Mouse (Mus musculus) myocyte (in vitro differentiated cells): ENCODE measurements around the gene Nrn1l. TPM values are rescaled to one million over a fixed set of nuclear protein-coding genes. Genes with fewer than 3 reads are reported as not detected.

Experiments used
- H3K27me3 ChIP-seq: one replicate; pipeline ENCODE4 v1.6.1; 2011; ENCODE audit not compliant: control insufficient read depth, insufficient read depth, insufficient read length
- H3K36me3 ChIP-seq: one replicate; pipeline ENCODE4 v1.6.1; 2011; ENCODE audit not compliant: control insufficient read depth, insufficient read depth
- H3K4me2 ChIP-seq: one replicate; pipeline ENCODE4 v1.6.1; 2011; ENCODE audit warnings: low read depth, control low read depth
- H3K4me3 ChIP-seq: one replicate; pipeline ENCODE4 v1.5.1; 2011; ENCODE audit warnings: mild to moderate bottlenecking, control low read depth, moderate library complexity
- H3K79me2 ChIP-seq: one replicate; pipeline ENCODE4 v1.6.1; 2011; ENCODE audit not compliant: control insufficient read depth, insufficient read depth
- H3ac ChIP-seq: one replicate; pipeline ENCODE4 v1.6.1; 2011; ENCODE audit not compliant: control insufficient read depth, insufficient read length
- CEBPB ChIP-seq: IDR thresholded peaks from 2 replicates; pipeline ENCODE4 v1.6.1; 2011; ENCODE audit warnings: mild to moderate bottlenecking, moderate library complexity; ENCODE audit not compliant: poor library complexity, insufficient read depth, severe bottlenecking
- E2F4 ChIP-seq: IDR thresholded peaks from one replicate; pipeline ENCODE4 v1.6.1; 2011; ENCODE audit warnings: mild to moderate bottlenecking, control low read depth, moderate library complexity; ENCODE audit not compliant: insufficient read depth
- MAX ChIP-seq: IDR thresholded peaks from one replicate; pipeline ENCODE4 v1.6.1; 2011; ENCODE audit warnings: low read depth, mild to moderate bottlenecking, control low read depth
- MYOD1 ChIP-seq, 3 experiments: IDR thresholded peaks; one replicate each; pipeline ENCODE4 v1.6.1; 2011; ENCODE audit warnings: control low read depth in 2 of 3, low read depth in 2 of 3, mild to moderate bottlenecking in 2 of 3, moderate library complexity in 1 of 3; ENCODE audit not compliant: insufficient read length in 2 of 3, control insufficient read depth in 1 of 3
- MYOG ChIP-seq, 3 experiments: IDR thresholded peaks; one replicate each; pipeline ENCODE4 v1.6.1; 2011; ENCODE audit warnings: control low read depth in 2 of 3, low read depth in 2 of 3, mild to moderate bottlenecking in 2 of 3; ENCODE audit not compliant: insufficient read length in 2 of 3, control insufficient read depth in 1 of 3, insufficient read depth in 1 of 3
- POLR2A ChIP-seq: IDR thresholded peaks from one replicate; pipeline ENCODE4 v1.6.1; 2011; ENCODE audit warnings: low read depth, mild to moderate bottlenecking, control low read depth, moderate library complexity; ENCODE audit not compliant: insufficient read length
- POLR2AphosphoS2 ChIP-seq: IDR thresholded peaks from one replicate; pipeline ENCODE4 v1.6.1; 2011; ENCODE audit warnings: low read depth, control low read depth; ENCODE audit not compliant: insufficient read length
- REST ChIP-seq: IDR thresholded peaks from one replicate; pipeline ENCODE4 v1.6.1; 2011; ENCODE audit warnings: mild to moderate bottlenecking, control low read depth, moderate library complexity; ENCODE audit not compliant: insufficient read depth, insufficient read length
- SRF ChIP-seq: IDR thresholded peaks from one replicate; pipeline ENCODE4 v1.6.1; 2011; ENCODE audit warnings: low read depth; ENCODE audit not compliant: control insufficient read depth, insufficient read length
- TCF12 ChIP-seq: IDR thresholded peaks from one replicate; pipeline ENCODE4 v1.6.1; 2011; ENCODE audit warnings: mild to moderate bottlenecking, control low read depth; ENCODE audit not compliant: poor library complexity, insufficient read depth, severe bottlenecking
- TCF3 ChIP-seq: IDR thresholded peaks from one replicate; pipeline ENCODE4 v1.6.1; 2011; ENCODE audit warnings: low read depth, control low read depth; ENCODE audit not compliant: insufficient read length
- USF1 ChIP-seq: IDR thresholded peaks from one replicate; pipeline ENCODE4 v1.6.1; 2011; ENCODE audit warnings: low read depth, mild to moderate bottlenecking, control low read depth, moderate library complexity
- polyA plus RNA-seq: library from polyadenylated mRNA; unstranded; fragments of >200 nt; fragmentation: generic; extraction: Trizol; gene quantifications from one replicate; pipeline ENCODE4 v1.2.1, GENCODE M21; 2012; ENCODE audit warnings: missing spikeins

The Nrn1l gene
- 0.36 TPM for polyA plus RNA-seq

DNA sequence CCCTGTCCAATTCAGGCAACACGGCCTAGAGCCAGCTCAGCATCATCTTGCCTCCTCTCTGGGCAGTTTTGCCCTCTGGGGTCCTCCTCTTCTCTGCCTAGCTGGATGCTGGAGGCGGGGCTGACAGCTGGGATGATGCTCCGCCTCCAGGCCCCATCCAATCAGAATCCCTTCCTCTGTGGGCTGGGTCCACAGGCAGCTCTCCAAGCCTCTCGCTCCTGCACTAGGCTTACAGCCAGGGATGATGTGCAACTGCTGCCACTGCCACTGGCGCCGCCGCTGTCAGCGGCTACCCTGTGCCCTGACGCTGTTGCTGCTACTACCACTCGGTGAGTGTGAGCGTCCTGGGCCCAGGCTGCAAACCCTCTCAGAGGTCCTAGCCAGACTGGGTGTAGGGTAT lies at the start of gene Nrn1l:
Gene Nrn1l (plus strand): TSS at position 229 of the 400 bp plus-strand sequence.
- Histone ChIP-seq H3K4me3 (no peak within 1 kb of the TSS), H3K36me3 (peaks cover 5% of the 10 kb centered on the region), H3K27me3 (no peaks in the 10 kb centered on the region), H3ac (no peak within 1 kb of the TSS), H3K79me2 (no peaks in the 10 kb centered on the region), H3K4me2 (no peak within 1 kb of the TSS)
- no peak for TF ChIP-seq SRF
- TF ChIP-seq POLR2AphosphoS2 = peak; percentile 13
- TF ChIP-seq CEBPB = no peak
- TF ChIP-seq E2F4 = no peak
- peak; percentile 29 for TF ChIP-seq POLR2A
- no peak for TF ChIP-seq MYOD1 (IDR thresholded peaks at IDR 0.05; ENCODE audit: control insufficient read depth in 1 of 3, insufficient read length in 2 of 3, low read depth in 2 of 3)

DNA sequence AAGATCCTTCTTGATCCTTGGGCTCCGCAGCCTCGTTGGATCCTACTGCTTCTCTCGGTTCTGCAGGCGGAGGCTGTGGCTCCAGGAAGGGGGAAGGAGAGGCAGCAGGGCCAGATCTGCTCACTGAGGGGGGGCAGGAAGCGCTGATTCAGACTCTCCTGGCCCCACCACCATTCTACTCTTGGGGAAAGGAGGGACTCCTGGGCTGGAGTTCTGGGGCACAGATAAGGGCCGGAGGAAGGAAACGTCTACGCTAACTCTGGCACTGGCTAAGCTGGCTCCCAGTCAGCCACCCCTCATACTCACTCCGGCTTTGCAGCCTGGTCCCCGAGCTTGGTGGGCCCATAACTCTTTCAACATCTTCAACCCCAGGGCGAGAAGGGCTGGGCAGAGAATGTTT lies 46.7 kb upstream of the Nrn1l start:
- Histone ChIP-seq H3ac (no peak overlapping the region), H3K27me3 (no peaks in the 10 kb centered on the region), H3K4me2 (no peak overlapping the region), H3K36me3 (peaks cover 20% of the 10 kb centered on the region), H3K4me3 (no peak overlapping the region), H3K79me2 (peaks cover 18% of the 10 kb centered on the region)
- TF ChIP-seq POLR2A (no peak), POLR2AphosphoS2 (no peak), MYOG (IDR thresholded peaks at IDR 0.05; ENCODE audit: control insufficient read depth in 1 of 3, insufficient read depth in 1 of 3, insufficient read length in 2 of 3, low read depth in 2 of 3) (no peak), MAX (no peak), CEBPB (no peak), SRF (no peak), MYOD1 (IDR thresholded peaks at IDR 0.05; ENCODE audit: control insufficient read depth in 1 of 3, insufficient read length in 2 of 3, low read depth in 2 of 3) (no peak), TCF3 (no peak), E2F4 (no peak), TCF12 (no peak), USF1 (no peak), REST (no peak)

DNA sequence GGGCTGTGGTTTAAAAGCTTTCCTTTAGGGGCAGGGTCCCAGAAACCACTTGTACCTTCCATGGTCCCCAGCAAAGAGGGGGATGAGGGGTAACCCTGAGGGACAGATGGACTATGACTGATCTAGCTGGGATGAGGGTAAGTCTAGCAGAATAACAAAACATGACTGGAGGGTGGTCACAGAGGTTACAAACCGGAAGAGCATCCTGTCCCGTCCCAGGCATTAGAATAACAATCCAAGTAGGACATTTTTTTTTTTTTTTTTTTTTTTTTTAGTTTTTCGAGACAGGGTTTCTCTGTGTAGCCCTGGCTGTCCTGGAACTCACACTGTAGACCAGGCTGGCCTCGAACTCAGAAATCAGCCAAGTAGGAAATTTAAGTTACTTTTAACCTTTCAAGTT lies 43.4 kb upstream of the Nrn1l start:
- TF ChIP-seq MYOG (IDR thresholded peaks at IDR 0.05; ENCODE audit: control insufficient read depth in 1 of 3, insufficient read depth in 1 of 3, insufficient read length in 2 of 3, low read depth in 2 of 3) (no peak), MYOD1 (IDR thresholded peaks at IDR 0.05; ENCODE audit: control insufficient read depth in 1 of 3, insufficient read length in 2 of 3, low read depth in 2 of 3) (no peak), TCF12 (no peak), E2F4 (no peak), REST (no peak), POLR2AphosphoS2 (no peak), SRF (no peak), USF1 (no peak), CEBPB (no peak), POLR2A (no peak), TCF3 (no peak), MAX (no peak)
- Histone ChIP-seq H3K79me2 (peaks cover 18% of the 10 kb centered on the region), H3K36me3 (peaks cover 10% of the 10 kb centered on the region), H3K4me2 (peak overlapping the region; percentile 80), H3K27me3 (no peaks in the 10 kb centered on the region), H3K4me3 (peak overlapping the region; percentile 57), H3ac (no peak overlapping the region)

DNA sequence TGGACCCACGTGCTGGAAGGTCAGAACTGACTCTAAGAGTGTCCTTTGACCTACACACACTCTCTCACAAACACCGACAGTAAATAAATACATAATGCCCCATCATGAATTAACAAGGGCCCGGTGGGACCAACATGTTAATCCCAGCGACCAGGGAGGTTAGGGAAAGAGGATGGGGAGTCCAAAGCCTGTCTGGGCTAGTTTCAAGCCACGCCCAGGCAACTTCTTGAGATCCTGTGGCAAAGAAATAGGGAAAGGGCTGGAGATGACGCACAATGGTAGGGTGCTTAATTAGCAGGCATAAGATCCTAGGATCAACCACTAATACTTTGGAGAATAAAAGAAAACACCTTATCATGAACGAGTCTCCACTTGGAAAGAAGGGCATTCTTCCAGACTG lies 42.8 kb upstream of the Nrn1l start:
- peak overlapping the region; percentile 57 for H3K4me3 ChIP-seq
- H3K27me3 ChIP-seq = no peaks in the 10 kb centered on the region
- TF ChIP-seq SRF (no peak), MAX (no peak), TCF3 (no peak), POLR2A (no peak), CEBPB (no peak), E2F4 (no peak), MYOG (IDR thresholded peaks at IDR 0.05; ENCODE audit: control insufficient read depth in 1 of 3, insufficient read depth in 1 of 3, insufficient read length in 2 of 3, low read depth in 2 of 3) (no peak), REST (no peak), MYOD1 (IDR thresholded peaks at IDR 0.05; ENCODE audit: control insufficient read depth in 1 of 3, insufficient read length in 2 of 3, low read depth in 2 of 3) (no peak), TCF12 (no peak), USF1 (no peak)
- H3K4me2 ChIP-seq = peak overlapping the region; percentile 80
- H3K79me2 ChIP-seq = peaks cover 18% of the 10 kb centered on the region
- H3ac ChIP-seq = no peak overlapping the region
- peaks cover 9% of the 10 kb centered on the region for H3K36me3 ChIP-seq

- peak overlapping the region; percentile 7 for H3ac ChIP-seq
- H3K36me3 ChIP-seq = peaks cover 9% of the 10 kb centered on the region
- no peaks in the 10 kb centered on the region for H3K27me3 ChIP-seq
- TF ChIP-seq E2F4 (peak; percentile 86), POLR2A (peak; percentile 99), POLR2AphosphoS2 (peak; percentile 97), USF1 (no peak), MYOG (IDR thresholded peaks at IDR 0.05; ENCODE audit: control insufficient read depth in 1 of 3, insufficient read depth in 1 of 3, insufficient read length in 2 of 3, low read depth in 2 of 3) (peak in 1 of 3 experiments; percentile 32)
- H3K4me3 ChIP-seq = peak overlapping the region; percentile 57
- peaks cover 29% of the 10 kb centered on the region for H3K79me2 ChIP-seq
- peak overlapping the region; percentile 80 for H3K4me2 ChIP-seq
These were observed 41.7 kb upstream of the Nrn1l start for GRCm38 (mm10) chr8:105851651-105852143.
